Mouse (Mus musculus) ES-E14 (cell line): ENCODE measurements around the gene Gzmg.

Source experiments
- CHD2 ChIP-seq: IDR thresholded peaks from 2 replicates; pipeline ENCODE4 v1.6.1; 2014; ENCODE audit warnings: mild to moderate bottlenecking, low read depth, low read length, inconsistent platforms
- HCFC1 ChIP-seq: IDR thresholded peaks from 2 replicates; pipeline ENCODE4 v1.6.1; 2012; ENCODE audit warnings: low read length, inconsistent platforms, borderline replicate concordance; ENCODE audit not compliant: insufficient read depth
- MAFK ChIP-seq: IDR thresholded peaks from 2 replicates; pipeline ENCODE4 v1.6.1; 2014; ENCODE audit warnings: mild to moderate bottlenecking, low read depth, low read length, inconsistent platforms; ENCODE audit not compliant: insufficient read depth
- ZNF384 ChIP-seq: IDR thresholded peaks from 2 replicates; pipeline ENCODE4 v1.6.1; 2012; ENCODE audit warnings: low read depth, low read length, inconsistent platforms

DNA sequence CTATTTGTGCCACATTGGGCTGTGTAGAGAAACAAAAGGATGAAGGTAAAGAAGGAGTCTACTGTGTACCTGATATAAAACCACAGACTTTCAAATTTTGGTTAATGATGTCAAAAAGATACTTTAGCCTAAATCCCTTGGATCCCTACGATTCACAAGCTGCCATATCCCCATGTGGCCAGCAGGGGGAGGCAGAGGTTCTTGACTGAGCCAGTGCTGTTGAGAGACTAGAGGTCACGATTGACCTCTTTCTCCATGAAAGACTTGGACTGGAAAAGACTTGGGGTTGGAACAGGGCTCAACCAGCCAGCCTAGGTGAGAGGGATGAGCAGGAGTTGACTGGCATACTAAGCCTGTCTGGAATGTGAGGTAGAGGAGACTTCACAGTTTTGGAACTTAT is 44.6 kb upstream of the Gzmg start:
- no peak for TF ChIP-seq MAFK
- TF ChIP-seq CHD2: no peak
- TF ChIP-seq HCFC1: no peak
- no peak for TF ChIP-seq ZNF384
